In genomic region chr13:103969912-103970311, GRCm38 (mm10) we compare ENCODE assay signal across 14 mouse cellular contexts. TPM values are rescaled to one million over a fixed set of nuclear protein-coding genes. Genes with fewer than 3 reads are reported as not detected.
A peak's percentile ranks its signal among the peaks of the same experiment; 100 is the strongest.
DNase-seq lines count a peak whose midpoint lies in the region; ATAC-seq lines count a peak whose summit lies in the region.
"Had no signal": no experiment of that assay in that cellular context is flagged by ENCODE, and none has a peak within 500 bp of the region (broad histone marks: within the 10 kb centered on the region; RNA-seq: fewer than 3 reads in every experiment).

No protein-coding gene starts in this region.

- no peak for ATAC-seq in midbrain, embryonic 12.5 days (ENCODE audit: low FRiP score, low read depth)
- ATAC-seq in embryonic facial prominence, embryonic 15.5 days (ENCODE audit: insufficient number of reproducible peaks, low FRiP score, low TSS enrichment, low read depth): peak; percentile 71
- peak; percentile 52; the same call in 1 of the 2 replicates for ATAC-seq in limb, embryonic 15.5 days (ENCODE audit: insufficient number of reproducible peaks, low FRiP score, low TSS enrichment, low read depth)
- ATAC-seq: inflammation-experienced regulatory T-cells, adult 6 months had no signal

- DNase-seq in gastrocnemius, adult 18-20 months (ENCODE audit: low spot score): peak; percentile 28
- no peak for DNase-seq in gastrocnemius, postnatal 10 days
- DNase-seq in midbrain, embryonic 10.5 days (ENCODE audit: low spot score): no peak
- DNase-seq in layer of hippocampus, adult 8-10 months (ENCODE audit: low spot score in 2 of 2): no peak
- no peak for DNase-seq in frontal cortex, postnatal 25 days (ENCODE audit: low spot score in 2 of 2)
- DNase-seq: cerebellum, adult 11-12 months; heart, postnatal 10 days; kidney, postnatal 14 days; liver, embryonic 13.5 days; thymus, postnatal 36 days had no signal

- H3K9me3 ChIP-seq in midbrain, embryonic 12.5 days: no peaks in the 10 kb centered on the region
- no peaks in the 10 kb centered on the region for H3K9me3 ChIP-seq in midbrain, embryonic 10.5 days (replicated peaks)
- no peaks in the 10 kb centered on the region for H3K9me3 ChIP-seq in embryonic facial prominence, embryonic 15.5 days (replicated peaks)
- H3K9me3 ChIP-seq in limb, embryonic 15.5 days: no peaks in the 10 kb centered on the region
- H3K9me3 ChIP-seq: liver, embryonic 13.5 days had no signal

- WGBS in midbrain, embryonic 12.5 days: 52% methylated on average over 6 of the region's 6 CpGs
- WGBS in midbrain, embryonic 10.5 days: 63% methylated on average over 6 of the region's 6 CpGs
- WGBS in embryonic facial prominence, embryonic 15.5 days: 43% methylated on average over 6 of the region's 6 CpGs
- WGBS in limb, embryonic 15.5 days: 58% methylated on average over 6 of the region's 6 CpGs

- H3K27ac ChIP-seq in midbrain, embryonic 12.5 days (replicated peaks): no peak overlapping the region
- no peak overlapping the region for H3K27ac ChIP-seq in midbrain, embryonic 10.5 days (replicated peaks)
- H3K27ac ChIP-seq in embryonic facial prominence, embryonic 15.5 days (replicated peaks): peak overlapping the region; percentile 66
- H3K27ac ChIP-seq in limb, embryonic 15.5 days: peak overlapping the region; percentile 43
- H3K27ac ChIP-seq: liver, embryonic 13.5 days had no signal

- H3K27me3 ChIP-seq in midbrain, embryonic 12.5 days: no peaks in the 10 kb centered on the region
- H3K27me3 ChIP-seq in midbrain, embryonic 10.5 days (ENCODE audit: low read depth, poor library complexity, severe bottlenecking): no peaks in the 10 kb centered on the region
- H3K27me3 ChIP-seq in embryonic facial prominence, embryonic 15.5 days: no peaks in the 10 kb centered on the region
- no peaks in the 10 kb centered on the region for H3K27me3 ChIP-seq in limb, embryonic 15.5 days
- H3K27me3 ChIP-seq: liver, embryonic 13.5 days had no signal

- H3K36me3 ChIP-seq in midbrain, embryonic 12.5 days: no peaks in the 10 kb centered on the region
- no peaks in the 10 kb centered on the region for H3K36me3 ChIP-seq in midbrain, embryonic 10.5 days
- no peaks in the 10 kb centered on the region for H3K36me3 ChIP-seq in embryonic facial prominence, embryonic 15.5 days
- H3K36me3 ChIP-seq in limb, embryonic 15.5 days: no peaks in the 10 kb centered on the region
- H3K36me3 ChIP-seq: liver, embryonic 13.5 days had no signal

- no peak overlapping the region for H3K4me3 ChIP-seq in midbrain, embryonic 12.5 days
- H3K4me3 ChIP-seq in midbrain, embryonic 10.5 days: no peak overlapping the region
- H3K4me3 ChIP-seq in embryonic facial prominence, embryonic 15.5 days (replicated peaks): no peak overlapping the region
- no peak overlapping the region for H3K4me3 ChIP-seq in limb, embryonic 15.5 days
- H3K4me3 ChIP-seq: liver, embryonic 13.5 days had no signal

- 0 out of 2 replicates have a peak overlapping the region, but pooled peaks have one; percentile 28 for H3K9ac ChIP-seq in midbrain, embryonic 12.5 days (replicated peaks)
- H3K9ac ChIP-seq in embryonic facial prominence, embryonic 15.5 days: no peak overlapping the region
- H3K9ac ChIP-seq in limb, embryonic 15.5 days: no peak overlapping the region
- H3K9ac ChIP-seq: liver, embryonic 13.5 days had no signal

- H3K4me2 ChIP-seq in midbrain, embryonic 12.5 days (replicated peaks): no peak overlapping the region
- no peak overlapping the region for H3K4me2 ChIP-seq in embryonic facial prominence, embryonic 15.5 days (replicated peaks)
- H3K4me2 ChIP-seq in limb, embryonic 15.5 days: no peak overlapping the region
- H3K4me2 ChIP-seq: liver, embryonic 13.5 days had no signal

- H3K4me1 ChIP-seq in midbrain, embryonic 12.5 days: 0 out of 2 replicates have a peak, but pooled peaks cover 4% of the 10 kb centered on the region
- H3K4me1 ChIP-seq in midbrain, embryonic 10.5 days: no peaks in the 10 kb centered on the region; the same call in 1 of the 2 replicates
- H3K4me1 ChIP-seq in embryonic facial prominence, embryonic 15.5 days: peaks cover 12% of the 10 kb centered on the region; the same call in 1 of the 2 replicates
- H3K4me1 ChIP-seq in limb, embryonic 15.5 days: peaks cover 11% of the 10 kb centered on the region
- H3K4me1 ChIP-seq: liver, embryonic 13.5 days had no signal

RNA-seq across cellular contexts. Expression of gene Erbin, which starts 49.6 kb away (rescaled TPM):
- total RNA-seq in gastrocnemius, adult 18-20 months (2021): 10 to 100 TPM; 33.6 to 46.4 TPM
- 10 to 100 TPM; 60.3 to 61.9 TPM for total RNA-seq in gastrocnemius, postnatal 10 days (2021)
- polyA plus RNA-seq in midbrain, embryonic 12.5 days (2016; fragmentation: Nextera tagmentation; extraction: Ambion mirVana): 21.8 and 25.1 TPM in 2 replicates
- 11.7 and 12.8 TPM in 2 replicates for polyA plus RNA-seq in midbrain, embryonic 10.5 days (2016; fragmentation: Nextera tagmentation; extraction: Ambion mirVana)
- polyA plus RNA-seq in embryonic facial prominence, embryonic 15.5 days (2015; fragmentation: Nextera tagmentation; extraction: Ambion mirVana): 18.3 and 19.7 TPM in 2 replicates
- polyA plus RNA-seq in limb, embryonic 15.5 days (2015; fragmentation: Nextera tagmentation; extraction: Ambion mirVana): 15.4 and 20.3 TPM in 2 replicates
- 10 to 100 TPM; 50.6 to 79.0 (median 65.7) TPM for total RNA-seq in layer of hippocampus, adult 8-10 months (2022)

Comparison
In these comparisons a context has a peak if more than half of its experiments do, and no peak if none do; other contexts are left out.
1. H3K27ac ChIP-seq: peak in embryonic facial prominence, embryonic 15.5 days (single experiment) and limb, embryonic 15.5 days (single experiment); none in midbrain, embryonic 12.5 days (single experiment) and midbrain, embryonic 10.5 days (single experiment).